Mouse (Mus musculus): Measurements from ENCODE around the gene Zan.

Zan gene

GRCm38 (mm10) chr5:137348482-137349383 lies 128.1 kb downstream of the Zan start:
- no peak for DNase-seq

- no peak for DNase-seq
These were observed 129.0 kb downstream of the Zan start for GRCm38 (mm10) chr5:137347856-137348255.

GRCm38 (mm10) chr5:137346983-137347382 lies 129.9 kb downstream of the Zan start:
- no peak for DNase-seq

GRCm38 (mm10) chr5:137346388-137346787 lies 130.5 kb downstream of the Zan start:
- no peak for DNase-seq

GRCm38 (mm10) chr5:137345821-137346220 lies 131.0 kb downstream of the Zan start:
- no peak for DNase-seq

- DNase-seq: no peak
These were observed 133.0 kb downstream of the Zan start for GRCm38 (mm10) chr5:137343869-137344268.

DNA sequence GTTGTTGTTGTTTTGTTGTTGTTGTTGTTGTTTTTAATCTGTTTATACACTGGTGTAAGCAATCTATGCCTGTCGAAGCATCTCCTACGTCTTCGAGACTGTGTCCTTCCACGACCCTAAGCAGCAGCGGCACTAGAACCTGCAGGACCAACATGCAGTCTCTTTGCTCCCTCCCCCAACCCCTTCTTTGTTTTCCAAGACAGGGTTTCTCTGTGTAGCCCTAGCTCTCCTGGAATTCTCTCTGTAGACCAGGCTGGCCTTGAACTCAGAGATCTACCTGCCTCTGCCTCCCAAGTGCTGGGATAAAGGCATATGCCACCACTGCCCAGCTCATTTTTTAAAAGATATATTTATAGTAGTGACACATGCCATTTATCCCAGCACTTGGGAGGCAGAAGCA lies 133.5 kb downstream of the Zan start:
- no peak for DNase-seq

DNA sequence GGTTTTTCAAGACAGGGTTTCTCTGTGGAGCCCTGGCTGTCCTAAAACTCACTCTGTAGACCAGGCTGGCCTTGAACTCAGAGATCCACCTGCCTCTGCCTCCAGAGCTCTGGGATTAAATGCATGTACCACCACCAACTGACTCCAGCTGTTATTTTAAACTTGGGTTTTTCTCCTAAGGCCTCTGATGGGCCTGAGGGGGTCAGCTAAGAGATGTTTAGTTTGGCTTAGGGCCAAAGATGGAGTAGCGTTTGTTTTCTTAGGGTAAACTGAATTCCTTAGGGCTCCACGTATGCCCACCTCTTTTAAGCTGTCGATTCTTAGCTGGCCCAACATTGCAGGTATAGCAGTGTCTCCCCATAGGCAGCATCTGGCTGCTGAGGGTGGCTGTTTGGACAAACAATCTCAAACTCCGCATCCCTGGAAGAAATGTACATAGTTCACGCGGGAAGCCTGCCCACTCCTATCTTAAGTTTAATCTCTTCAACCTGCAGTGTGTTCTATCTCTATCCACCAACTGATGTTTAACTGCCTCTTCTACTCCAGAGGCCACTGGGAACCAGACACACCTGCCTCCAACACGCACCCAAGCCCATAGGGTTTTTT lies 134.4 kb downstream of the Zan start:
- DNase-seq: no peak

GRCm38 (mm10) chr5:137340222-137340621 lies 136.6 kb downstream of the Zan start:
- no peak for DNase-seq

- DNase-seq: no peak
These were observed 137.4 kb downstream of the Zan start for GRCm38 (mm10) chr5:137339290-137339979.

GRCm38 (mm10) chr5:137338663-137339289 lies 138.1 kb downstream of the Zan start:
- no peak for DNase-seq

- peak; percentile 82 for DNase-seq
These were observed 138.6 kb downstream of the Zan start for GRCm38 (mm10) chr5:137338256-137338655.

DNA sequence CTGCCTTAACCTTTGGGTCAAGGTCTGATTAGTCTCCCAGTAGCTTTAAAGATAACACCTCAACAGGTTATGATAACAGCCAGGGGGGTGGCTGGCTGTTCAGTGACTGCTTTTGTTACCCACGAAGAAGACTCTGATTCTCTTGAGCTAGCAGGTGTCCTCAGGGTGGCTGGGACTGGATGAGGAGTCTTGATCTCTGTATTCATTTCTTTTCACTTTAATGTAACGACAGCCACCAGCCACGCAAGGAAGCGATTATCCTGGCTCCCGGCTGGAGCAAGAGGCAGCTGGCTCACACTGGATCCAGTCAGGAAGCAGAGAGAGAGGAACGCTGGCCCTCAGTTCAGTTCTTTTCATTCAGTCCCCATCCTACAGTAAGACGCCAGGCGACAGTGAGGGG lies 139.7 kb downstream of the Zan start:
- no peak for DNase-seq

DNA sequence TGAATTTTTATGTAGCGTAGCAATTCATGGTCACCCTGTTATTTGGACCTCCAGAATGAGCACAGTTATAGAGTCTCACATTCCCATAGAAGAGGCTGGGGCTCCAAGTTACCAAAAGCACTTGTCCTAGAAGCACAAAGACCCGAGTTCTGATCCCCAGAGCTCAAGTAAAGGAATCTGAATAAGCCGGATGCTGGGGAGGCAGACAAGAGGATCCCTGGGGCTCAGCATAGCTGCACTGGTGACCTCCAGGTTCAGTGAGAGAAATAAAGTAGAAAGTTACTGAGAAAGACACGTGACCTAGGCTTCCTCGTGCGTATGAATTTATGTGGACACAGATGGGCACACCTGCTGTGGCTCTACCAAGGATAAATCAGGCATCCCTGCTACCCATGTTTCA lies 141.8 kb downstream of the Zan start:
- DNase-seq: no peak

GRCm38 (mm10) chr5:137334317-137334716 lies 142.5 kb downstream of the Zan start:
- DNase-seq: no peak

- peak; percentile 97 for DNase-seq
These were observed 143.2 kb downstream of the Zan start, which contains the start of gene Slc12a9 for GRCm38 (mm10) chr5:137333512-137334174. TSS of gene Slc12a9 (minus strand) at chr5:137333597.

- no peak for DNase-seq
These were observed 143.9 kb downstream of the Zan start for GRCm38 (mm10) chr5:137332857-137333511.

DNA sequence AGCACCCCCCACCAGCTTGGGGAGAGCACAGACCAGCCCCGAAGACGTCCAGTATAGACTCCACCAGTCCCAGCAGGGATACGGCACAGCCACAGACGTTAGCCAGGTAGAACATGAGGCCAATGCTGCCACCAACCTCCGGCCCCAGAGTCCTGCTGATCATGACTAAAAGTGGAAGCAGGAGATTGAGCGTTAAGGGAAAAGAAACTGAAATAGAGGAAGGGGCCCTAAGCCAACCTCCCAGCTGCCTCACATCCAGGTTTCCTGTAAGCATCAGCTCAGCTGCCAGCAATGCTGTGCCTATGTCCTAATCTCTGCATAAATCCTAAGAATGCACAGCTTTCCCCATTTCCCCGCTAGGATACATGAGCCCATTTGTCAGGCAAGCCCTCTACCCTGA lies 146.0 kb downstream of the Zan start:
- no peak for DNase-seq
